Mouse (Mus musculus): Measurements from ENCODE around the gene Nfkbie. TPM values are rescaled to one million over a fixed set of nuclear protein-coding genes. Genes with fewer than 3 reads are reported as not detected.
A peak's percentile ranks its signal among the peaks of the same experiment; 100 is the strongest.

Gene Nfkbie
- polyA plus RNA-seq, 1 experiment from 2014 or later = 2.7 TPM

- Histone ChIP-seq H3K9ac (peak overlapping the region; percentile 60), H3K9me3 (peaks cover 7% of the 10 kb centered on the region; the same call in 1 of the 2 replicates), H3K36me3 (peaks cover 33% of the 10 kb centered on the region), H3K4me1 (peaks cover 46% of the 10 kb centered on the region), H3K27me3 (replicated peaks) (no peaks in the 10 kb centered on the region), H3K4me3 (peak overlapping the region; percentile 17; the same call in 1 of the 2 replicates), H3K4me2 (peak overlapping the region; percentile 45), H3K27ac (replicated peaks) (peak overlapping the region; percentile 95)
- ATAC-seq (ENCODE audit: extremely low read depth, insufficient number of reproducible peaks, low FRiP score, low TSS enrichment) = peak; percentile 45
- 29% methylated on average over 12 of the region's 12 CpGs for WGBS
Observed at GRCm38 (mm10) chr17:45584096-45584896, 28.8 kb downstream of the Nfkbie start.

DNA sequence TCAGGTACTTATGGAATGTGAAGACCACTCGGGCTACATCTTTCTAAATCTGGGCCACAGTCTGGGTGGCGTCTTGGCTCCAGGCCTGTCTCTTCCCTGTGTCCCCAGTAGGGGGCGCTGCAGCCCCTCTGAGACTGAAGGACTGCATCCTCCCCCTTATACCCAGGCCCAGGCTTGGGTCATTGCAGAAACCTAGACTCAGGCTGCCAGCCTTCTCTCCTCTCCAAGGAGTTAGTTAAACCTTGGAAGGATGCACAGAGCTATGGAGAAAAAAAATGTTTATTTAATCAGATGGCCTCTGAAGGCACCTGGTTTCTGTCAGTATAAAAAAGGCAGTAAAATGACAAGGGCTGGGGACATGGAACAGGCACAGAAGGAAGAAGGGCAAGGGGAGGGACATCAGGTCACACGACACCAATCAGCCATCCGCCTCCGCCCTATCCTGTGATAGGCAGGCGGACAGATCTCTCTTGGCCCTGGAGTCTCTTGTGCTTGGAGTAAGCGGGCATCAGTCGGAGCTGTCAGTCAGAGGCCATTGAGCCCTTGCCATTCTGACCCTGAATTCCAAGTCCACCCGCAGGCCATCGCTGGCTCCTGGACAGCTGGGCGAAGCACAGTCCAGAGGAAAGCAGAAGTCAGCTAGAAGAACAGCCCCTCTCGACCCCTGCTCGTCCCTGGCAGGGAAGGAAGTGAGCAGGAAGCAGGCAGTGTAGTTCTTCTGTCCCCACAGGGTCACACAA lies 29.6 kb downstream of the Nfkbie start:
- Histone ChIP-seq H3K4me3 (peak overlapping the region; percentile 17; the same call in 1 of the 2 replicates), H3K4me2 (peak overlapping the region; percentile 45), H3K9me3 (peaks cover 7% of the 10 kb centered on the region; the same call in 1 of the 2 replicates), H3K4me1 (peaks cover 46% of the 10 kb centered on the region), H3K36me3 (peaks cover 41% of the 10 kb centered on the region), H3K9ac (peak overlapping the region; percentile 60), H3K27me3 (replicated peaks) (no peaks in the 10 kb centered on the region), H3K27ac (replicated peaks) (peak overlapping the region; percentile 95)
- WGBS = 8% methylated on average over 14 of the region's 14 CpGs
- ATAC-seq (ENCODE audit: extremely low read depth, insufficient number of reproducible peaks, low FRiP score, low TSS enrichment) = peak; percentile 53; the same call in 1 of the 2 replicates

- no peak for ATAC-seq (ENCODE audit: extremely low read depth, insufficient number of reproducible peaks, low FRiP score, low TSS enrichment)
- peak overlapping the region; percentile 44 for H3K9ac ChIP-seq
- H3K4me3 ChIP-seq = no peak overlapping the region
- peak overlapping the region; percentile 45; the same call in 1 of the 2 replicates for H3K4me2 ChIP-seq
- H3K4me1 ChIP-seq = peaks cover 46% of the 10 kb centered on the region
- H3K27ac ChIP-seq (replicated peaks) = peak overlapping the region; percentile 95
- 63% methylated on average over 23 of the region's 23 CpGs for WGBS
- peaks cover 7% of the 10 kb centered on the region; the same call in 1 of the 2 replicates for H3K9me3 ChIP-seq
- H3K27me3 ChIP-seq (replicated peaks) = no peaks in the 10 kb centered on the region
- H3K36me3 ChIP-seq = peaks cover 43% of the 10 kb centered on the region
Observed at GRCm38 (mm10) chr17:45585725-45586448, 30.4 kb downstream of the Nfkbie start.

GRCm38 (mm10) chr17:45586449-45586837 lies 30.9 kb downstream of the Nfkbie start:
- WGBS = 93% methylated on average over 3 of the region's 3 CpGs
- peak overlapping the region; percentile 95; the same call in 1 of the 2 replicates for H3K27ac ChIP-seq (replicated peaks)
- no peak overlapping the region for H3K4me2 ChIP-seq
- H3K36me3 ChIP-seq = peaks cover 43% of the 10 kb centered on the region
- H3K4me3 ChIP-seq = no peak overlapping the region
- no peak overlapping the region for H3K9ac ChIP-seq
- ATAC-seq (ENCODE audit: extremely low read depth, insufficient number of reproducible peaks, low FRiP score, low TSS enrichment) = no peak
- H3K9me3 ChIP-seq = peaks cover 7% of the 10 kb centered on the region; the same call in 1 of the 2 replicates
- H3K4me1 ChIP-seq = peaks cover 47% of the 10 kb centered on the region
- H3K27me3 ChIP-seq (replicated peaks) = no peaks in the 10 kb centered on the region

GRCm38 (mm10) chr17:45588370-45588769 lies 32.9 kb downstream of the Nfkbie start:
- Histone ChIP-seq H3K9me3 (peaks cover 7% of the 10 kb centered on the region; the same call in 1 of the 2 replicates), H3K36me3 (peaks cover 43% of the 10 kb centered on the region), H3K4me2 (no peak overlapping the region), H3K27me3 (replicated peaks) (no peaks in the 10 kb centered on the region), H3K27ac (replicated peaks) (no peak overlapping the region), H3K4me1 (peaks cover 55% of the 10 kb centered on the region), H3K4me3 (no peak overlapping the region), H3K9ac (no peak overlapping the region)
- 93% methylated on average over 7 of the region's 7 CpGs for WGBS
- no peak for ATAC-seq (ENCODE audit: extremely low read depth, insufficient number of reproducible peaks, low FRiP score, low TSS enrichment)

GRCm38 (mm10) chr17:45589236-45589635 lies 33.7 kb downstream of the Nfkbie start:
- ATAC-seq (ENCODE audit: extremely low read depth, insufficient number of reproducible peaks, low FRiP score, low TSS enrichment) = no peak
- Histone ChIP-seq H3K9me3 (peaks cover 7% of the 10 kb centered on the region; the same call in 1 of the 2 replicates), H3K27ac (replicated peaks) (no peak overlapping the region), H3K27me3 (replicated peaks) (peaks cover 2% of the 10 kb centered on the region; the same call in 1 of the 2 replicates), H3K9ac (no peak overlapping the region), H3K4me1 (peaks cover 55% of the 10 kb centered on the region), H3K36me3 (peaks cover 43% of the 10 kb centered on the region), H3K4me2 (no peak overlapping the region), H3K4me3 (no peak overlapping the region)
- 95% methylated on average over 7 of the region's 7 CpGs for WGBS

DNA sequence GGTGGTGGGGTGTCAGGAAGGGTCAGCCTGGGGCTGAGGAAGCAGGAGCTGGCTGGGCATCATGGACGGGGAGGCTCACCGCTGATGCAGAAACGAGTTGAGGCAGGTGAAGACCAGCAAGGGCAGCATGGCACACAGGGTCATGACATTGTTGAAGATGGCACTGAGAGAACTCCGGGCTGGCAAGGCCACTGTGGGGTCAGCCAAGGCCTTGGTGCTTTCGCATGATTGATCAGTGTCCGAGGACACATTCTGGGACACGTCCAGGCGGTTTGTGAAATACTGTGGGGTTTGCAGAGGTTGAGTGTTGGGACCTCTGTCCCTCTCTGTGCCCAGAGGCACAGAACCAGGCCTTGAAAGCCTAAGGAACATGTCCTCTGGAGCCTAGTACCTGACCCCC lies 34.3 kb downstream of the Nfkbie start:
- ATAC-seq (ENCODE audit: extremely low read depth, insufficient number of reproducible peaks, low FRiP score, low TSS enrichment) = no peak
- H3K4me2 ChIP-seq = no peak overlapping the region
- WGBS = 90% methylated on average over 8 of the region's 8 CpGs
- H3K4me1 ChIP-seq = peaks cover 55% of the 10 kb centered on the region
- no peak overlapping the region for H3K27ac ChIP-seq (replicated peaks)
- no peak overlapping the region for H3K4me3 ChIP-seq
- peaks cover 7% of the 10 kb centered on the region; the same call in 1 of the 2 replicates for H3K9me3 ChIP-seq
- H3K36me3 ChIP-seq = peaks cover 43% of the 10 kb centered on the region
- peaks cover 5% of the 10 kb centered on the region; the same call in 1 of the 2 replicates for H3K27me3 ChIP-seq (replicated peaks)
- no peak overlapping the region for H3K9ac ChIP-seq

DNA sequence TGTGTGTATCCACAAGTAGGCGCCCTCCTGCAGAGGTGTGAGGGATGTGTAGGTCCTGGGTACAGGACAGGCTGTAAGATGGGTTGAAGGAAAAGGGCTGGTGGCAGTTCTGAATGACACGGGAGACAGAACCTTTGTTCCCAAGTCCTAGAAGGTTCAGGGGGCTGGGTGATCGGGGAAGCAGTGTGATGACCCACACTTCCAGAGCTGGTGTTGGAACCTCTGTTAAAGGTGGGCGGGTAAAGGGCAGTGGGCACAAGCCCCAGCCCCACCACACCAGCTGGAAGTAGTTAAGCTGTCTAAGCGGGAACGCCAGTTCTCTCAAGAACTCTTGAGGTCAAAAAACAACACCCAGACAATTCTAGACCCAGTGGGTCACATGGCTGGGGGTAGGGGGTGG lies 34.9 kb downstream of the Nfkbie start:
- WGBS = 78% methylated on average over 6 of the region's 6 CpGs
- peaks cover 53% of the 10 kb centered on the region for H3K4me1 ChIP-seq
- no peak overlapping the region for H3K4me3 ChIP-seq

DNA sequence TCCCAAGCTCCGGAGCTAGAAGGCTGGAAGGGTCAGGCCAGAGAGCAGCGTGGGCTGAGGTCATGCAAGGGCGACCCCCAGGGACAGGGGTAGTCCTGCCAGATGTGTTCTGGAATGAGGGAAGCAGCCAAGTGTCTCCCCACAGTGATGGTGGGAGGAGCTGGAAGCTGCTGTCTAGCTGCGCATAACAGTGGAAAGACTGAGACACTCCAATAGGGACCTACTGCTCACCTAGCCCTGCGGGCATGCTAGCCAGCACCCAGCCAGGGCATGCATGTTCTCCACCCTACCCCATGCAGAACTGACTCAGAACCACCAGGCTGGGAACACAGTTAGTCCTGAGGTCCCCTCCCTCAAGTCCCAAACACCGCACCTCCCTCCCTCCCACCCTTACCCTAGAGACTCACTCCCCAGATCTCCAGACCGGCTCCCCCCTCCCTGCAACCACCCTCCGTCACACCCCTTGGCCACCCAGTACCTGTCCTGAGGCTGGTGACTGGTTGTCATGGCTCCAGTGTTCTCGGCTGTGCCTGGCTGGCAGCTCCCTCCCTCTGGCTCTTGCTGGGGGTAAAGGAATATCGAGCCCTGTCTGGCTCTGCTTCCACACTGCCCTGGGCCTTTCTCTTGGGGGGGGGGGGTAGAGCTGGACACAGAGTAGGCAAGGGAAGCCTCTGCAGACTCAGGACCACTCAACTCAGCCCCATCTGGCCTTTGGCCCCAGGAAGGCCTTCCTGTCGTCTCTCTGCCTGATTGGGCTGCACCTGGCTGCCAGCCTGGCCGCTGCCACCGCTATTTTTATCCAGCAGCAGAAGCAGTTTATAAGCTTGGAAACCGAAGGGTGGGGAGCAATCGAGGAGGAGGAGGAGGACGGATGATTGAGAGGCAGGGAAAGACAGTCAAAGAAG lies 36.5 kb downstream of the Nfkbie start:
- Histone ChIP-seq H3K9me3 (0 out of 2 replicates have a peak, but pooled peaks cover under 1% of the 10 kb centered on the region), H3K36me3 (peaks cover 34% of the 10 kb centered on the region), H3K4me3 (peak overlapping the region; percentile 69), H3K27me3 (replicated peaks) (peaks cover 5% of the 10 kb centered on the region; the same call in 1 of the 2 replicates), H3K27ac (replicated peaks) (peak overlapping the region; percentile 80), H3K4me2 (peak overlapping the region; percentile 99), H3K9ac (peak overlapping the region; percentile 87), H3K4me1 (peaks cover 59% of the 10 kb centered on the region)
- ATAC-seq (ENCODE audit: extremely low read depth, insufficient number of reproducible peaks, low FRiP score, low TSS enrichment) = no peak
- WGBS = 38% methylated on average over 16 of the region's 16 CpGs

More for the DNA sequence above, 34.9 kb downstream of the Nfkbie start:
- no peak overlapping the region for H3K4me2 ChIP-seq
- peaks cover 43% of the 10 kb centered on the region for H3K36me3 ChIP-seq
- no peak overlapping the region for H3K9ac ChIP-seq
- no peak for ATAC-seq (ENCODE audit: extremely low read depth, insufficient number of reproducible peaks, low FRiP score, low TSS enrichment)
- H3K27ac ChIP-seq (replicated peaks) = no peak overlapping the region
- peaks cover 5% of the 10 kb centered on the region; the same call in 1 of the 2 replicates for H3K27me3 ChIP-seq (replicated peaks)
- H3K9me3 ChIP-seq = peaks cover 7% of the 10 kb centered on the region; the same call in 1 of the 2 replicates

All from heart, embryonic 13.5 days (tissue).